Mouse (Mus musculus): ENCODE data around the gene Olfr1308.

Olfr1308 gene

DNA sequence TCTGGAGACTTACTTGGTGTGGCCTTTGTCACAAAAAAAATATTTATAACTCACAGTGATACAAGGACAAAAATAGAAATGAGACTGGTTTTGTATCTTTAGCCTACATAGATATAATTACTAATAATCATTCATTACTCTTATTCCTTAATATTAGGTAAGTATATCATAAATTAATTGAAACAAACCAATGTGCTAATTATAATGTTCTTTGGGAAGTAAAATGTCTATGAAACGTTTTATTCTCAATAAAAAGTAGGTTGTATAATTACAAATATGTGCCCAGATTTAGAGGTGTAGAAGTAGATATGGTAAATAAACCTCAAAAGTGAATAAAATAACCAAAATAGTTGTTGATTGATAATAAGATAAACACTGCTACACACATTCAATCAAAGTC, at the start of gene Olfr1308:
Gene Olfr1308, minus strand, starts transcription at position 101 of the 400 bp plus-strand sequence.
- DNase-seq (ENCODE audit: low read depth, low spot score): no peak

DNA sequence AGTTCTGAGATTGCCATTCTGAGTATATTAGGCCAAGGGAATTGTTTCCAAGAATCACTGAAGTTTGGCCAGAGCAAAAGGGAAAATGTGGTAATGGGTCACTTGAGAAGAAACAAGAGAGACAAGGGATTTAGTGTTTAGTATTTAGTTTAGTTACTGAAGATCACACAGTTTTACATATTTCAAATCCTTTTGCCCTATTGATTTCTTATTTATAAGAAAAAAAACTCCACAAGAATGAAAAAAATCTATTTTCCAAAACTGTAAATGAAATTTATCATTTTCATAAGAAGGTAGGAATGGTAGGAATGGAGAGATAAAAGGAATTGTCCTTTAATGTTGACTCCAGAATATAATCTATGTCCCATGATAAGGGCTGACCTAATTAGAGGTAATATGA, 47.9 kb upstream of the Olfr1308 start, which contains the start of gene Olfr1310:
Gene Olfr1310, minus strand, starts transcription at position 101 of the 400 bp plus-strand sequence.
- no peak for DNase-seq (ENCODE audit: low read depth, low spot score)

DNA sequence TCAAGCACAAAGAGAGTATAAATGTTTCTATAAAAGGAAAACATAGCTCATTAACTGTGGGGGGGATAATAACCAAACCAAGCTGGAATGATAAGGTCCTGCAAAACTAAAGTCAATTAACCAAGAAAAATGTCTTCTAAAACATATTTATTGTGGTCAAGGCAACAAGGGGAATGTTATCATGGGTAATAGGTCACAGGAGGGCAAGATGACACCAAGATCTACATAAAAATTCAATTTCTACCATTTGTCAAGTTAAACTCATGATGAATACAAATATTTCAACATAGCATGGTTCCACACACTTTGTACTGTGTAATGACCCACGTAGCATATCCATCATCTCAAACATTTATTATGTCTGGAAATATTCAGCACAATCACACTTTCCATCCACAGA, 25.4 kb upstream of the Olfr1308 start, which contains the start of gene Olfr1309:
Gene Olfr1309, minus strand, starts transcription at position 101 of the 400 bp plus-strand sequence.
- DNase-seq (ENCODE audit: low read depth, low spot score): no peak

DNA sequence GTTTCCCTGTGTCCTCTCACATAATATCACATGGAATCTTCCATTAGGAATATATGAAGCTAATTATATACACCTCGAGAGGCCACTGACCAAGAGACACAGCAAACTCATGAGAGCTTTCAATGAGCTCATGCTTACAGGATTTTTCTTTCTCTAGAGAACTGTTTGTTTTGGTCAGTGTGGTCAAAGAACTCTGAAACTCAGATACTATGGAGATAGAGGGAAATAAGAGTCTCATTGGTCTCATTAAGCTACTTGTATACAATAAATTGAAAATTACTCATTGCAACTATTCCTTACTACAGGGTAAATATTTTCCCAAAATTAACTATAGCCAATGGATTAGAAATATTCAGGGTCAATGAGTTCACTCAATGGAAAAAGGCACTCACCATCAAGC, 15.4 kb downstream of the Olfr1308 start, which contains the start of gene Olfr1307:
Gene Olfr1307, minus strand, starts transcription at position 101 of the 400 bp plus-strand sequence.
- DNase-seq (ENCODE audit: low read depth, low spot score): no peak

GRCm38 (mm10) chr2:111916171-111916570, 48.6 kb downstream of the Olfr1308 start, which contains the start of gene Olfr1306:
Olfr1306 (minus strand) TSS chr2:111916271.
- DNase-seq (ENCODE audit: low read depth, low spot score): no peak

Measured in retina, postnatal 7 days (tissue).